Mouse (Mus musculus): Measurements from ENCODE around the gene Dctn3. TPM values are rescaled to one million over a fixed set of nuclear protein-coding genes. Genes with fewer than 3 reads are reported as not detected.
"Not testable (repeated sequence)": the region's sequence is repeated elsewhere in the genome, so short reads cannot be mapped to it uniquely, and the experiment has no call there.

Gene Dctn3
- 100 to 1,000 TPM; 161 to 163 TPM for total RNA-seq (2021)
- long read RNA-seq, experiment 1, transcript Dctn3-201 (7 exons, 973 nt): major isoform, 91 of 100 reads
- long read RNA-seq, experiment 1, partial matches to known transcripts: 2 of 100 reads
- long read RNA-seq, experiment 1, other reads (novel, unspliced or antisense): 6 of 100 reads
- long read RNA-seq, experiment 2, transcript Dctn3-201 (7 exons, 973 nt): major isoform, 260 of 272 reads
- long read RNA-seq, experiment 2, partial matches to known transcripts: 2 of 272 reads
- long read RNA-seq, experiment 2, other reads (novel, unspliced or antisense): 6 of 272 reads

GRCm38 (mm10) chr4:41722918-41723351, at the start of gene Dctn3:
Dctn3 (minus strand) TSS chr4:41723170.
- DNase-seq (ENCODE audit: low spot score in 2 of 2): peak; percentile 78 to 96

GRCm38 (mm10) chr4:41767301-41767700, 44.3 kb upstream of the Dctn3 start:
- not testable (repeated sequence) for DNase-seq (ENCODE audit: low spot score in 2 of 2)

DNA sequence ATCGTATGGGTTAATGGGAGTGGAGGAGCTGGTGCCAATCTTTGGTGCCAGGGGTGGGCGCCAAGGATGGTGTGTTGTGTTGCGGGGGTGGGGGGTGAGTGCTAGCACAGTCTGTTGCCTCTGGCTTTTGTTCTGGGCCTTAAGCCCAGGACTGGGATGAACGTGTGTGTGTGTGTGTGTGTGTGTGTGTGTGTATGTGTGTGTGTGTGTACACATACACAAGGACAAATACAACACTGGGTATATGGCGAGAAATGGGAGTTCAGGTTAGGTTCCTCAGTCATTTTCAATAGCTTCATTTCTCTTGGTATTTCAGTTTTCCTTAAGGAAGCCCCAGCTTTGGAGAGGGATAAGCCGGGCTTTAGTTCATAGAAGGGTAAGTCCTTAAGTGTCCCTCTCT, 40.2 kb upstream of the Dctn3 start:
- not testable (repeated sequence) for DNase-seq (ENCODE audit: low spot score in 2 of 2)

GRCm38 (mm10) chr4:41762688-41763114, 39.7 kb upstream of the Dctn3 start:
- DNase-seq (ENCODE audit: low spot score in 2 of 2): peak; percentile 69

- DNase-seq (ENCODE audit: low spot score in 2 of 2): no peak
These were observed 39.2 kb upstream of the Dctn3 start for GRCm38 (mm10) chr4:41762099-41762687.

GRCm38 (mm10) chr4:41761680-41762079, 38.7 kb upstream of the Dctn3 start:
- DNase-seq (ENCODE audit: low spot score in 2 of 2): no peak

GRCm38 (mm10) chr4:41760911-41761310, 37.9 kb upstream of the Dctn3 start:
- DNase-seq (ENCODE audit: low spot score in 2 of 2): no peak

DNA sequence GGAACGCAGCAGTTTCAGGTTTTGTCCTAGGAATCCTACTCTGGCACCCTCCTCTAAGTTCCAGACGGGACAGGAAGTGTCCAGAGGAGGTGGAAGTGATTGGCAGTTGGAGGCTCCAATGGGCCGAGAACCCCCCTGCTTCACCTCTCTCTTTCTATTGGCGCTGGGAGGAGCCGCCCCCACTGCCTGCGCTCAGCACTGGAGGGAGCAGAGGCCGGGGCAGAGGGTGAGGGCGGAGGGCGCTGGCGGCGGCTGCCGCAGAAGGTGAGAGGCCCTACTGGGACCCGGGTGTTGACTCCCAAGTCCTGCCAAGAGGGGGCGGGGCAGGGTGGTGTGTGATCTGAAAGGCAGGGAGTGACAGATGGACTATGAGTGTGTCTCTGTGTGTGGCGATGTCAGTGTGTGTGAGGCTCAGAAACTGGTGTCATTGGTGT, 37.3 kb upstream of the Dctn3 start:
- DNase-seq (ENCODE audit: low spot score in 2 of 2): peak; percentile 62 to 78

DNA sequence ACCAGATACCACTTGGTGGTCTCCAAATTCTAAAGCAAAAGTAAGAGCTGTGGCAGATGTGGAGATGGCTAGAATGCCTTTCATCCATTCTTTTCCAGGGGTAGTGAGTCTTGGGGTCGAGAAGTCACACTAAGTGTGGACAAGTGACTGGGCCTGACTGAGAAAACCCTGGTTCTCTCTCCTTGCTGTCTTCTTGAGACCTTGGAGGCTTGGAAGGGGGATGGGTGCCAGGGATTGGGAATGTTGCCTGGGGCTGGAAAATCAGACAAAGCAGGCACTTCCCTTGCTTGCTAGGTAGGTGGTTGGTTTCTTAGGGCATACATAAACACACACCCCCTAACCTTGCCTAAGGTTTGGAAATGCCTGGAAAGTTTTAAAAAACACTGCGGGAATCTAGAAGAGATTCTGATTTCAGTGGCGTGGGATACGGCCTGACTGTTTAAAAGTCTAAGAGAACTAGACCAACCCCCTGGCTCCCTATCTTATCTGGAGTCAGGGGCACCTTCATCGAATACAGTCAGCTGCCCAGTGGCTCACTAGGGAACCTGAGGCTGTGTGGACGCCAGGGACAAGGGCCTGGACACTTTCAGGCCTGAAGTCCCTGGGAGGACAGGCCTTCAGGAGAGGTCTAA, 36.8 kb upstream of the Dctn3 start:
- no peak for DNase-seq (ENCODE audit: low spot score in 2 of 2)

DNA sequence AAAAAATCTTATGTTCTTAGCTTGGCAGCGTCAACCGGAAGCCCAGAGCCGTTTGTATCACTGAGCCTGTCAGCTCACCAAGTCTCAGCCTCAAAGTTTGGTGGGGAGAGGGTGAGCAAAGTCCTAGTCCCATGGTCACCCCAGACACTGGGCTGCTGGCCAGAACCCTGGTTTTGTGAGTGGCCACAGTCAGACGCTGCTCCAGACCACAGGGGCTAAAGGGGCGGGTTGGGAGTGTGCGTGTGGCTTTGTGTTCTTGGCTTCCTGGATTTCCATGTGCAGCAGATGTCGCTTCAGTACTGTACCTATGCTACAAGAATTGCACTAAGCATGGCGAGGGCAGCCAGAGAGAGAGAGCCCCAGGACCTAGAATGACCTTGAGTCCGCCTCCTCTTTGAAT, 36.2 kb upstream of the Dctn3 start:
- no peak for DNase-seq (ENCODE audit: low spot score in 2 of 2)

- no peak for DNase-seq (ENCODE audit: low spot score in 2 of 2)
These were observed 35.7 kb upstream of the Dctn3 start for GRCm38 (mm10) chr4:41758701-41759100.

- no peak for DNase-seq (ENCODE audit: low spot score in 2 of 2)
These were observed 35.1 kb upstream of the Dctn3 start for GRCm38 (mm10) chr4:41758021-41758420.

- DNase-seq (ENCODE audit: low spot score in 2 of 2): no peak
These were observed 34.4 kb upstream of the Dctn3 start for GRCm38 (mm10) chr4:41757321-41757720.

DNA sequence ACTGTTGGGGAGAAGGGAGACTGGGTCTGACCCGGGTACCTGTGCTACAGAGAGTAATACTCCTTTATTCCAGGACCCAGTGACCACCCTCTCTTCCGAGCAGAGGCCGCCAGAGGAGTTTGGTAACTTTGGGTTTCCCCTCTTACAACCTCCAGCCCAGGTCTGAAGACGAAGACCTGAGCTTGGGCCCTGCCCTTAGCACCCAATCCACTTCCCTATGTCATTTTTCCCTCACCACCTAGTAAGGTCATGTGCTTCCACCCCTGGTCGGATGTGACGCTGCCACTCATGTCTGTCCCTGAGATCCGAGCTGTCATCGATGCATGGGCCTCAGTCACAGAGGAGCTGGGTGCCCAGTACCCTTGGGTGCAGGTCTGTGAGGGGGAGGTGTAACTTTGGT, 33.5 kb upstream of the Dctn3 start:
- DNase-seq (ENCODE audit: low spot score in 2 of 2): no peak

DNA sequence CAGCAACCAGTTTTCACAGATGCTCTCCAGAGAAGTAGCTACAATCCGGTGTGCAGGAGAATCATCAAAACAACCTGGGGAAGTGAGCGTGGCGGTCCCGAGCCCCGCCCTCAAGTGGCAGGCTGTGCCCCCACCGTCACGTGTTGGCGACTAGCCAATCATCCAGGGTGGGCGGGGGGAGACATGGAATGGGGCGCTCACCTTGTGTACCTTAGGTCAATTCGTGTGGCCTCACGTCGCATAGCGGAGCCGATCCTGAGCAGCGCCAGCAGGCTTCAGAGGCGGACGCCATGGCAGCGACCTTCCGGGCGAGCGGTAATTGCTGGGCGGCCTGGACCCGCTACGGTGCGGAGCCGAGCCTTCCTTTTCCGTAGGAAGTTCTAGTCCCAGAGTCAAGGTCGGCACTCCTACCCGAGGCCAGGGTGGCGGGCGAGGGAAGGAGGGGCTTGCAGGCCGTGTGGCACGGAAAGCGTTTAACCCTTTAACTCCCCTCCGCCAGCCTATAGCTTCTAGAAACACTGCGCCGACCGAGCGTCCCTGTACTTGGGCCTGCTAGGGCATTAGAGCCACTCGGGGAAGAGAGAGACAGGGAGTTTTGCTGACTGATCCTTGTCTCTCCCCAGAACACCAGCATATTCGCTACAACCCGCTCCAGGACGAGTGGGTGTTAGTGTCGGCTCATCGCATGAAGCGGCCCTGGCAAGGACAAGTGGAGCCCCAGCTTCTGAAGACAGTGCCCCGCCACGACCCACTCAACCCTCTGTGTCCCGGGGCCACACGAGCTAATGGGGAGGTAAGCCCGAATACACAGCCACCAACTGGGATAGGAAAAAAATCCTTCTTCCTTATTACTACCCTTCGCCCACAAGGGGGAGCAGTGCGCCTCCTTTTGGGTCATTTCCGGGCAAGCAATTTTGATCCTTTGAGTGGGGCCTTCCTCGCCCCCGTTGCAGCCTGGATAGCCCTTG, 32.7 kb upstream of the Dctn3 start, which contains the start of gene Sigmar1:
TSS of gene Sigmar1 (minus strand) at position 820 of the 968 bp plus-strand sequence.
- peak; percentile 78 to 84 for DNase-seq (ENCODE audit: low spot score in 2 of 2)

- no peak for DNase-seq (ENCODE audit: low spot score in 2 of 2)
These were observed 31.9 kb upstream of the Dctn3 start, which contains the start of gene Galt for GRCm38 (mm10) chr4:41754797-41755337. Galt (plus strand) TSS chr4:41755228.

DNA sequence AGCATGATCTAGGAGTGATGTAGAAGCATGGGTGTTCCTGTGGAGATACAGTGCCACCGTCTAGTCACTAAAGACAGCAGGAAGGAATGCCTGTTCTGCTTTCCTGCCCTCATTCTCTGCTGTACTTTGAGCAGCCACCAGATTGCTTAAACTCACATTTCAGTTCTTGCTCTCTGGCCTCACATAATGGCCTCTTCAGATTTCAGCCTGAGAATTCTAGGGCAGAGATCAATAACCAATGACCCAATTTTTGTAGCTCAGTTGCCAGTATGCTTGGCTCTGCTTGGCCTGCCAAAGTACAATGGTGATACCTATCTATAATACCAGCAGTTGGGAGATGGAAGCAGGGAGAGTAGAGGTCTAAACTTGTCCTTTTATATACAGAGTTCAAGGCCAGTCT, 22.1 kb upstream of the Dctn3 start:
- no peak for DNase-seq (ENCODE audit: low spot score in 2 of 2)

DNA sequence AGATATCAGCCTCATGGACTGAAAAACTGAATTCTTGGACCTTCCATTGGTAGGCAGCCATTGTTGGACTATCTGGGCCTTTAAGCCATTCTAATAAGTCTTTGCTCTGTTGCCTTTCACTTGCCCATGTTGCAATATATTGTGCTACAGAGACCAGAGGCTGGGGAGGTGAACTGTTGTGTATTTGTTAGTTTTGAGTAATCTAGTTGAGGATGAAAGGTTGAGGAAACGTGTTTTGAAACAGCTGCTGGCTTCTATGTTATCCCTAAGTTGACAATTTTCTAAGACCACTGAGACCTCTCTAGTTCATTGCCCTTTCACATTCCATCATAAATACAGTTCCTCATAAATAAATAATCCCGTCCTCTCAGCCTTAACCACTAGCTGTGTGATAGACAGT, 21.2 kb upstream of the Dctn3 start:
- no peak for DNase-seq (ENCODE audit: low spot score in 2 of 2)

DNA sequence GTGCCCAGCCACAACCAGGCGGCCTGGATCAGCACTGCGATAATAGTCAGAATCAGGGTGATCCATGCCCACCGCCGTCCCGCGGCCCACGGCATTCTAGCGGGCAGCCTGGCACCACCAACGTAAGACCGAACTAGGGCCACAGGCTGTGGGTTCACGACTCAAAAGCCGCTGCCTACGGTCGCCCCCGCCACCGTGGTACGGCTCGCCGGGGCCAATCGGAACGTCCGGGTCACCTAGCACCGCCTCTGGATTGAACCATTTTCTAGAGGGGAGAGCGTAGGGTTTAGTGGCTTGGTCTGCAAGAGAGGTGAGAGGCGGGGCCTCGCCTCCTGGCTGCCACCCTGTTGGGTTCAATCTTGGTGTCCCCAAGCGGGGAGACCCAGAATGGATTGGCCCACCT, 18.2 kb upstream of the Dctn3 start:
- peak; percentile 91 to 95 for DNase-seq (ENCODE audit: low spot score in 2 of 2)

DNA sequence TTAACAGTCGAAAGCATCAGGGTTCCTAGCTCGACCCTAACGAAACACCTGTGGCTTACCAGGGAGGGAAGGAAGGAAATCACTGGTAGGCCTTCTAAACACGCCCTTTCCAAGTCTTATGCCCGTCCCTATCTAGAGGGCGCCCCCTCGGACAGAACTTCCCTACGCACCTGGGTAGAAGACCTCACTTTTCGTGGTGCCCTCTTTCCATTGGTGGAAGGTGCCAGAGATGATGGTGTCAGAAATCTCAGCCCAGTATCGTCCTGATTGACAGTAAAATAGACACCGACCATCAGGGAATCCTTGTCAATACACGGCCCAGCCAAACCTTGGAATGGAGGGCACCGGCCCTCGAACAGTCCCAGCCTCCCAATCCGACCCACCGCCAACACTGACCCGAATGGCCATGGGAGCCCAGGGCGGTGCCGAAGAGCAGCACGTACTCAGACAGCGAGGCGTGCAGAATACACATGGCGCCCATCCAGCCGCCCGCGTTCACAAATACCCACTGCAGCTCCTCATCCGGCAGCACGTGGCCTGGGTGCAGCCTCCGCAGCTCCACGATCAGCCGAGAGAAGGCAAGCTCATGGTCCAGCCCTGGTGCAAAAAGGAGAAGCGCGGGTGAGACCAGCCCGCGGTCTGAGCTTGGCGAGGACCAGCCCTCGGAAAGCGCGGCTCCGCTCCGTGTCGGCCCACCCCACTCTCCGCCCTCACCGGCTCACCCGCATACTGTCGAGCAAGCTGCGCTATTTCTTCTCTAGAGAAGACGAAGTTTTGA, 17.6 kb upstream of the Dctn3 start:
- peak in 1 of 2 experiments; percentile 65 for DNase-seq (ENCODE audit: low spot score in 2 of 2)
